Mouse (Mus musculus) heart, adult 11 months (tissue): Measurements from ENCODE around the gene Cars2.
A peak's percentile ranks its signal among the peaks of the same experiment; 100 is the strongest.
"Not testable (repeated sequence)": the region's sequence is repeated elsewhere in the genome, so short reads cannot be mapped to it uniquely, and the experiment has no call there.

Source experiments
- DNase-seq: peaks from one replicate; pipeline ENCODE4 v3.0.0; 2022

The Cars2 gene

GRCm38 (mm10) chr8:11506802-11507201 lies 43.8 kb downstream of the Cars2 start:
- peak; percentile 91 for DNase-seq

GRCm38 (mm10) chr8:11506074-11506473 lies 44.5 kb downstream of the Cars2 start:
- peak; percentile 77 for DNase-seq

GRCm38 (mm10) chr8:11503476-11504232 lies 46.9 kb downstream of the Cars2 start:
- DNase-seq: peak; percentile 81

- no peak for DNase-seq
Observed at GRCm38 (mm10) chr8:11498786-11499485, 51.6 kb downstream of the Cars2 start.

GRCm38 (mm10) chr8:11498281-11498680 lies 52.3 kb downstream of the Cars2 start:
- DNase-seq: no peak

GRCm38 (mm10) chr8:11497017-11497990 lies 53.3 kb downstream of the Cars2 start, which contains the start of gene Naxd:
Gene Naxd (plus strand): TSS chr8:11497506.
- DNase-seq: peak; percentile 99

- not testable (repeated sequence) for DNase-seq
Observed at GRCm38 (mm10) chr8:11492340-11492739, 58.2 kb downstream of the Cars2 start.

- peak; percentile 81 for DNase-seq
Observed at GRCm38 (mm10) chr8:11487229-11487628, 63.4 kb downstream of the Cars2 start.

GRCm38 (mm10) chr8:11486142-11486541 lies 64.4 kb downstream of the Cars2 start:
- peak; percentile 94 for DNase-seq

GRCm38 (mm10) chr8:11482537-11482936 lies 68.0 kb downstream of the Cars2 start:
- peak; percentile 89 for DNase-seq

GRCm38 (mm10) chr8:11481876-11482275 lies 68.7 kb downstream of the Cars2 start:
- no peak for DNase-seq

GRCm38 (mm10) chr8:11479591-11479990 lies 71.0 kb downstream of the Cars2 start:
- DNase-seq: no peak

GRCm38 (mm10) chr8:11478807-11479527 lies 71.6 kb downstream of the Cars2 start:
- peak; percentile 90 for DNase-seq

- peak; percentile 98 for DNase-seq
Observed at GRCm38 (mm10) chr8:11477811-11478761, 72.5 kb downstream of the Cars2 start, which contains the start of gene Rab20. Gene Rab20 (minus strand): TSS chr8:11478710.

GRCm38 (mm10) chr8:11477178-11477553 lies 73.4 kb downstream of the Cars2 start:
- no peak for DNase-seq

GRCm38 (mm10) chr8:11476338-11477177 lies 74.0 kb downstream of the Cars2 start:
- DNase-seq: peak; percentile 98

- DNase-seq: no peak
Observed at GRCm38 (mm10) chr8:11475876-11476275, 74.7 kb downstream of the Cars2 start.

- DNase-seq: peak; percentile 91
Observed at GRCm38 (mm10) chr8:11475397-11475796, 75.2 kb downstream of the Cars2 start.

- DNase-seq: peak; percentile 96
Observed at GRCm38 (mm10) chr8:11473072-11473471, 77.5 kb downstream of the Cars2 start.

GRCm38 (mm10) chr8:11471309-11471708 lies 79.3 kb downstream of the Cars2 start:
- DNase-seq: no peak
